Mouse (Mus musculus) mesoderm, embryonic 11.5 days (tissue): ENCODE measurements around the gene Gm20662.

Experiments
- DNase-seq: peaks from one replicate; pipeline ENCODE4 v3.0.0-alpha.2; 2012; ENCODE audit warnings: low read depth, low spot score

The Gm20662 gene

DNA sequence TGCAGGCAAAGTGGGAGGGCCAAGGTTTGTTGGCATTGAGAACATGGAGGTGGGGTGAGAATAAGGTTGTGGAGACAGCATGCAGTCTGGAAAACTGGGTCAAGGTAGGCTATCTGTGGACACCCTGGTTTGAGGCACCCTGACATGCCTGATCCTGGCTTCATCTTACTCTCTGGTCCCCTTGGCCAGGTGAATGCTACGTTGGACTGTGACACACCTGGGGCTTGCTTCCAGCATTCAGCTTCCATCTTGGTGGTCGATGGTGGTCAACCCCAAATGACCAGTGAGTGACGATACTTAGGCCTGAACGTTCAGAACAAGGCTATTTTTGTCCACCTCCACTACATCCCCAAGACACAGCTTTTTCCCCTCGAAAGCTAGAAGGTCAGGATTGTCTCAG is at the start of gene Gm20662:
TSS of gene Gm20662 (plus strand) at position 301 of the 400 bp plus-strand sequence.
- no peak for DNase-seq

DNA sequence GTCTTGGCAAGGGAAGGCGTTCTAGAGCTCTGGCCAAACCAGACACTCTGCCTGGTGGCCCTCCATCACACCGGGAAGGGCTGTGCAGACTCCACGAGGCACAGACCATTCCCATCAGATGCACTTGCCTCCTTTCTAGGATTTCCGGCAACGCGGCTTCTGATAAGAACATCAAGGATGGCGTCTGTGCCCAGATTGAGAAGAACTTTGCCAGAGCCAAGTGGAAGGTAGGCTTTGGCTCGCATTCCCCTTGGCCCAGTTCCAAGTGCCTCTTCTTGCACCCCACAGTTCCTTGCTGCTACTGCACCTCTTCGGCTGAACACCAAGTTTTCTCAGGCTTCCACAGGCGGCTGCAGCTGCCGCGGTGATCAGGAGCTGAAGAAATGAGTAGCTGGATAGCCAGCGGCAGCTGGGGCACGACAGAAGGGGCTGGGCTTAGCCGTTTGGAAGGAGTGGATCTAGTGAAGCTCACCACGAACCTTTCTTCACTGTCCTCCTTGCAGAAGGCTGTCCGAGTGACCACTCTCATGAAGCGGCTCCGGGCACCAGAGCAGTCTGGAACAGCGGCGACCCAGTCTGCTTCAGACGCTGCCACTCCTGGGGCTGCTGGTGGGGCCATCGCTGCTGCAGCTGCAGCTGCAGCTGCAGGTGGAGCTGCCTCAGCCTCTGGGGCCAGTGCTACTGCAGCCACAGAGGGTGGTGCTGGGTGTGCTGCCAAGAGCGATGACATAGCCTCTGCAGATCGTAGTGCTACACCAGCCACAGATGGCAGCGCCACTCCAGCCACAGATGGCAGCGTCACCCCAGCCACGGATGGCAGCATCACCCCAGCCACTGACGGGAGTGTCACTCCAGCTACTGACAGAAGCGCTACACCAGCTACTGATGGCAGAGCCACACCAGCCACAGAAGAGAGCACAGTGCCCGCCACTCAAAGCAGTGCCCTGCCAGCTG is 48.6 kb upstream of the Gm20662 start:
- DNase-seq, result no peak

DNA sequence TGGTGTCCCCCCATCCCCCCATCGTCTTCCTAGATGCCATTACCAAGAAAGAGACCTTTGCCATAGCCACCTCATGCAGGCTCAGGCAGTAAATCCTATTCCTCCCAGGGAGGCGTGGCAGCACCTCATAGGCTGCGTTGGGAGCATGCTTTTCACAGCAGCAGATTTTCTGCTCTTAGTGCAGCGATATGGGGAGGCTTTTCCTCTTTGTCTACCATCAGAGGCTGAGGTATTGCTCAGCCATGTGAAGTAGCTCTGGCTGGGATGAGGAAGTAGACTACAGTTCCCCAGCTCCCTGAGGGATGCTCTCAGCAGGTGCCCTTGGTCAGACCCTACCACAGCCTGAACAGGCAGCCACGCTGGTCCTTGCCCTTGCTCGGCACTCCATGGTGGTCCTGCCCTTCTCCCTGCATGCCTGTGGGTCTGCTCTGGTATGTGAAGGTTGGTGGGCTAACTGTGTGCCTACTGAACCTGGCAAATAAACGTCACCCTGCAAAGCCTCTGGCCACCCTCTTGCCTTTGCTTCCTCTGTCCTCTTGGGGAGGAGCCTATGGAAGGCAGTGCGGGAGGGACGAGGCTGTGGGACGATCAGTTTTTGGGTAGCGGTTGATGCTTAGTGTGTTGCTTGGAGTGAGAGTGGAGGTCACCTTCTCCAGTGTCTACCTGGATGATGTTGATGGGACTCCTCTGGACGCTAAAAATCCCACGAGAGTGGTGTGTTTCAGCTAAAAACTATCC is 46.8 kb upstream of the Gm20662 start:
- no peak for DNase-seq

DNA sequence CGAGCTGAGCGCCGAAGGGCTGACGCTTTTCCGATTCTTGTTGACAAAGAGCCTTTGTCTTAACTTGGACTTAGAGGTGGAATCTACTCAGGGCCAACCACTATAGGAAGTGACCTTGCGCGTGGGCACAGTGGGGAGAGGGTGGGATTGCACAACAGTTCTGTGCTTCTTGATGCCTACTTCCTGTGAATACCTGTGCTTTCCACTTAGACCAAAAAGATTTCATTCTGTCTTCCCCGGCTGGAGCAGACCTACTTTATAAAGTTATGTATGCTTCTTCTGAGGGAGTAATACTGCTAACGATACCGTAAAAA is 46.3 kb upstream of the Gm20662 start, which contains the start of gene Traip:
TSS of gene Traip (plus strand) at position 215 of the 314 bp plus-strand sequence.
- DNase-seq, result no peak

DNA sequence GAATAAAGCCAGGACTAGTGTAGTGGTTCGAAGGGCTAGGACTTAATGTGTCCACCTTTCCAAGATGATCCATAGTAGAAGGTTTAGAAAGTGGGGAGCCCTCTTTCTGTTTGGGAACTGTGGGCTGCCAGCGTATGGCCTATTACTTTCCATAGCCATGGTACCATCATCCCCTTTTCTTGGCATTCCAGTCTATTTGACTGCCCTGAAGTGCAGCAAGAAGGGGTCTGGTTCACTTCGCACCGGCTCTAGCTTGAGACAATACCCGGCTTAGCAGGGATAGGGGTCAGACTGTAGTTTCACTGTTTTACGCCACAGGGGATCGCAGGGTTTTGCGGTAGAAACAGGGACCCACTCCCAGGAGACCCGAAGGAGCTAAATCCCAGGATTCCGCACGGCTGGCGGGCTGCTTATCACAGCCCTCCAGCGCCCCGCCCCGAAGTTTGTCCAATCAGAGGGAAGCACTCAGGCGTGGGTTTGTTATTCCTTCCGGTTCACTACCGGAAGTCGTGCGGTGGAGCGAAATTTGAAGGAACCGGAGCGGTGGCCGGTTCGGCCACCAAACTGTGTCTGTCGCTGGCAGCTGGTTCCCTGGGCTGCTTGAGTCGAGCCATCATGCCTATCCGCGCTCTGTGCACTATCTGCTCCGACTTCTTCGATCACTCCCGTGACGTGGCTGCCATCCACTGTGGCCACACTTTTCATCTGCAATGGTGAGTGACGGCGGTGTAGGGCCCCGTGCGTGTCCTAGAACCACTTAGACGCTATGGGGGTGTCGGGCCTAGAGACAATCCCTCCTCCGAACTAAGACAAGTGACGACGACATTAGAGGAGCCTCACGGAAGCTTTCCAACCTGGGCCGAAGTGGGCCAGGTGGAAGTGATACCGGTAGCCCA is 45.4 kb upstream of the Gm20662 start:
- DNase-seq, result peak; percentile 93

DNA sequence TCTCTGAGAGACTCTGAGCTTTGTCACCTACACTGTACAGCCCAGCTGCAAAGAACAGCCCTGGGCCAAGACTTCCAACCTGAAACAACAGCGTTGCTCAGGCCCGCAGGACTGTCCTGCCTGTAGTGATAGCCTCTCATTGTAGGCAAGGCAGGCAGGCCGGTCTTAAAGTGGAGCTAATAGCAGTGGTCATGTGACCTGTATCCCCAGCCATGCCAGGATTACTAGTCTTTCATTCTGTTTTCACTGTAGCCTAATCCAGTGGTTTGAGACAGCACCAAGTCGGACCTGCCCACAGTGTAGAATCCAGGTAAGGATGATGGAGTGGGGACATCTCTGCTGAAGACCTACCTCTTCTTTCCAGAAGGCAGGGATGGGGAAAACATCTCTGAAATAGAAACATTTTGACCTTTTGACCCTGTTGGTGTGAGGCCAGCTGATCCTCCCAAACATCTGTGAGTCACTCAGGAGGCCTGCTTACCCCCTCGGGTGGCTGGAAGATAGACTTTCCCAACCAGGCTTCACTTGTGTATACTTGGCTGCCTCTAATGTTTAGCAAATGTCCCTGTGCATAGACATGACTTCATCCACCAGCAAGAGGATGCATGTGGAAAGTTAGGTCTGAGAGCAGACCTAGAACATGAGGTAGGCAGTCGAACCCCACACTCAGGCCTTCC is 40.4 kb upstream of the Gm20662 start:
- no peak for DNase-seq

DNA sequence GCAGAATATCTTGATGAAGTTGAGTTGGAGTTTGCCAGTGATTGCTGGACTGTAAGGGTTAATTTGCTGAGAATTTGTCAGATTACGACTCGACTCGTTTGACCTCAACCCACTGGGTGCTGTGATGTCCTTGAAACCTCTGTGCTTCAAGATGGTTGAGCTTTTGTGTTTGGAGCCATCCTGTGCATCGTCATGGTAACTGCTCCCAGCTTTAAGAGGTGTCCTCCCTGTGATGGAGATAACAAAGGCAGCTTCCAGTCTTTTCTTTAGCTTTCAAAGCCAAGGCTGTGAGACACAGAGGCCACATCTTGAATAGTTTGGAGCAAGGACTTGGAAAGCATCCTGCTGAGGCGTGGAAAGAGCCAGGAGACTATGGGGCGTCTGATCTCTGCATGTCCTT is 39.0 kb upstream of the Gm20662 start:
- DNase-seq, result no peak

DNA sequence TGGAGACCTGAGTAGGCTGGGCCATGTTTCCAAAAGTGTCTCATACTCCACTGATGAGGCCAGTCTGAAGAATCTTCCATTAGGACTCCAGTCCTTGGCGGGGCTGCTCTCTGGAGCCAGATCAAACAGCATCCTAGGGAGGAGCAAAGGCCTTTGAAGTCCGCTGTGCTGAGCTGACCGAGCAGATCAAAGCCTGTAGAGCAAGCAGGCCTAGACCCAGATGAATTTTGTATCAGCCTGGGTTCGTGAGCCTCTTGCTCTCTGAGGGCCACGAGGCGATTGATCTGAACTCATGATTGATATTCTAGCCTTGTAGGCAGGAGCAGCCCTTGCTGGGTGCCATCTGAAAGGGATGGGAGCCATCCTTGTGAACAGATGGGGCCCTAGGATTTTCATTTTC is 36.3 kb upstream of the Gm20662 start:
- DNase-seq, result no peak

DNA sequence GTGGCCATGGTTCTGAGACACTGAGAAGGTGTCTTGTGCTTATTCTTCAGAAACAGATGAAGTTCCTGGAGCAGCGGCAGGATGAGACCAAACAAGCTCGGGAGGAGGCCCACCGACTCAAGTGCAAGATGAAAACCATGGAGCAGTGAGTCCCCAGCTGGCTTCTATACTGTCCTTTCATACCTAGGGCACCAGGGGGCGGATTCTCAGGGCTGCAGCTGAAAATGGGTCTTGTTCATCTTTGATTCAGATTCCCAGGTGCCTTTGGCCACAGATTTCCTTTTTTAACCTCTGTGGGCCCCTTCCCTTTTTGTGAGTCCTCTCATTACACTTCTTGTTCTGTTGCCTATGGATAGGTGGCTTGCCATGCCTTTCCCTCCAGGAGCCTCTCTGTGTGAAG is 35.2 kb upstream of the Gm20662 start:
- no peak for DNase-seq

DNA sequence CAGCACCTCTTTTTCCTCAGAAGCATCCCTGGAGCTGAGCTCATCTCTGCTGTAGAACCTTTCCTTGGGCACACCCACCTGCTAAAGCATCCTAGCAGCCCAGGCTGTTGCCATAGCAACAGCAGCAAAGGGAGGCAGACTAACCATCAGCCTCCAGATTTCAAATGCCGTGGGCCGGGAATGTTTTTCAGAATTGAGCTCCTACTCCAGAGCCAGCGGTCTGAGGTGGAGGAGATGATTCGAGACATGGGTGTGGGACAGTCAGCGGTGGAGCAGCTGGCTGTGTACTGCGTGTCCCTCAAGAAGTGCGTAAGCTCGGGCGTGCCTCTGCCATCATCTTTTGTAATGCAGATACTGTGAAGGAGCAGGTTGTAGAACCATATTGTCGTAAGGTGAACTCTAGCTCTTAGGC is 34.8 kb upstream of the Gm20662 start:
- no peak for DNase-seq

DNA sequence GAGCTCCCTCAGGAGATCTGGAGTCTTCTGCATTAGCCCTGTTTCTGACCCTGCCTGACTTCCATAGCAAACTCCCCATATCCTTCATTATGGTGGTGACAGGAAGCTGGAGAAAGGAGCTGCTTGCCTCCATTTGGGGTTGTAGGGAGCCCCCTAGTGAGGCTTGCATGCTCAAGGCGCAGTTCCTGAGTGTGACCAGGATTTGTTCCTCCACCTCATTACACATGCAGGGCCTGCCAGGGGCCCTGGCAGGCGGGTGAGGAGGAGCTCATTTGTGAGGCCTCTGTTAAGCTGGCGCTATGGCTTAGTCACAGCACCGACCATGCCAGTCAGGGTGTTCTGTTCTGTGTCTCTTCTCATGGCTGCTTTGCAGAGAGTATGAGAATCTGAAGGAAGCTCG is 34.3 kb upstream of the Gm20662 start:
- no peak for DNase-seq

DNA sequence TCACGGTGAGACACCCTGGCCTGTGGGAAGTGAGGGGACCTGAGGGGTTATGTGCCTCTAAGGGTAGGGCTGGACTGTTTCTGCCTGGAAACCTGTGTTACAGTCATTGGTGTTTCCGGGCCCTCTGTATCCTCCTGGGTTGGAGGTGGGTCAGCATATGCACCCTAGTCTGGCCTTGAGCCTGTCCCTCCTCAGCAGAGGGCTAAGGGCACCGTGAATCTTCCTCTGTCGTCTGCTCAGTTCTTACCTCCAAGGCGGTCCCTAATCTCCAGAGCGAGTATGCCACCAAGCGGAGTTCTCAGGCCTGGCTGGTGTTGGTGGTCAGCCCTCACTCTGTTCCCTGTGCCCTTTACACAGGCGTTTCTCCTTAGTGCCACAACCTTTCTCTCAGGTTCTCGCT is 33.2 kb upstream of the Gm20662 start:
- no peak for DNase-seq

DNA sequence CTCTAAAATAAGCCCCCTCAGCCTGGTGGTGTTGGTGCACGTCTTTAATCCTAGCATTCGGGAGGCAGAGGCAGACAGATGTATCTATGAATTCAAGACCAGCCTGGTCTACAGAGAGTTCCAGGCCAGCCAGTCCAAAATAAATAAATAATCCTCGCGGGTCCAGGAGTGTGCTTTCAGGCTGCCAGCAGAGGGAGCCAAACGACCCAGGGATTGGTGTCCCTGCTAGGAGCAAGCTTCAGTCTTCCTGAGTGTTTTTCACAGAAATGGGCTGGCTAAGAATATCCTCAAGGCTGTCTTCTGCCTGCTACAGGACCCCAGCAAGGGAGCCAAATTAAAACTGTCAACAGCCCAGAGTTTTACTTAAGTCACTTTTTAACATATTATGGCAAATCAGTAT is 32.4 kb upstream of the Gm20662 start:
- peak; percentile 88 for DNase-seq

DNA sequence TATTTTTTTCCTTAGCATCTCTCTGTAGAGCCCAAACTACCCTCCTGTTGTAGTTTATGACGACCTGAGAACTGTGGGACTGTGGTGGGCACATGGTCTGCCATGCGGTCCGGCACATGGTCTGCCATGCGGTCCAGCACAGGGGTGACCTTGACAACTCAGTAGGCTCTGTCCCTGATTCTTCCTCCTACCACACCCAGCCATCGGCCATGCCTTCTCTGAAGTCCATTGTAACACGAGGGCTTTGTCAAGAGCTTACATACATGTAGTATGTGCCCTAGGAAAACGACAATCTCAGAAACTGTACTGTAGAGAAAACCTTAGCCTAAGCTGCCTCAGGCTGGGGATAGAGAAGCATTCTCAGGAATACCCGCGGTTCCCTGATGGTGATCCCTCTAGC is 31.5 kb upstream of the Gm20662 start:
- DNase-seq, result no peak

DNA sequence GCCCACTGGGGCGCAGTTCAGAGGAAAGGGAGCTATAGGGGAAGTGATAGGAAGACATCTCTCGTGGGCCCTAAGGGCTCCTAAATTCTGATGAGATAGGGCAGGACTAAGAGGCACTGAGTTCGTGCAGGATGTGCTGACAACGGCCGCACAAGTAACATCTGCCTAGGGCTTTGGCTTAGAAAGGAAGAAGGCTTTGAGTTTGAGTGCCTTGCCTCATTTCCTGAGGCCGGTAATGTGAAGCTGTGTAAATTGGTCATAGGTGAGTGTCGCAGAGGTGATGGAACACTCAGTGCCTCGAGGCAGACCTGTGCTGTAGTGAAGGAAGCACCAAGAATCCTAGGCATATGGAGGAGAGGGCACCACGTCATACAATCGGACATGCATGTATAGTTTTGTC is 29.5 kb upstream of the Gm20662 start:
- DNase-seq, result no peak

DNA sequence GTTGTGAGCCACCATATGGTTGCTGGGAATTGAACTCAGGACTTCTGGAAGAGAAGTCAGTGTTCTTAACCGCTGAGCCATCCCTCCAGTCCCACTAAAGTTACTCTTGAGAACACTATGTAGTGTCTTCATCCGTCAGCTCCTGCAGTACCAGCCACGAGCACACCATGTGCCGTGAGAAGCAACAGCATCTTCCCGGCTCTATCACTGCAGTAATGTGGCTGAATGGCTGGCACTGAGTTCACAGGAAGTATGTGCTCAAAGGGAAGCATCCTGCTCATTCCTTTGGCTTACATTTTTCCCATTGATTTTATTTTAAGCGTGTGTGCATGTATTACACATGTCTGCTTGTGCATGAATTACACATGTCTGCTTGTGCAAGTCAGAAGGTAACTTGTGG is 28.7 kb upstream of the Gm20662 start:
- DNase-seq, result no peak

DNA sequence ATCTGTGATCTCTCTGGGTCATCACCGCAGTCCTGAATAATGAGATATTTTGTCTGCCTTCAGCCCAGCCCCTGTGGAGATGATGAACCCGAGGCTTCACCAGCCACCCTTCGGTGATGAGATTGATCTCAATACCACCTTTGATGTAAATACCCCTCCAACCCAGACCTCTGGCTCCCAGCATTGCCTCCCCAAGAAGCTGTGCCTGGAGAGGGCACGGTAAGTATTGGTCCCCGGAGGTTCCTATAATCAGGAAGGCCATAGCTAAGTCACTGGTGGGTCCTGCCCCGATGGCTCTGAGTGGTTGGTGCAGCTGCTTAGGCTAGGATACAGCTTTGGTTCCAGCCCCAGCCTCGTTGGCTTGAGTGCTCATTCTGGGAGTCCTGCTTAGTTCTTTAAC is 27.6 kb upstream of the Gm20662 start:
- DNase-seq, result no peak

DNA sequence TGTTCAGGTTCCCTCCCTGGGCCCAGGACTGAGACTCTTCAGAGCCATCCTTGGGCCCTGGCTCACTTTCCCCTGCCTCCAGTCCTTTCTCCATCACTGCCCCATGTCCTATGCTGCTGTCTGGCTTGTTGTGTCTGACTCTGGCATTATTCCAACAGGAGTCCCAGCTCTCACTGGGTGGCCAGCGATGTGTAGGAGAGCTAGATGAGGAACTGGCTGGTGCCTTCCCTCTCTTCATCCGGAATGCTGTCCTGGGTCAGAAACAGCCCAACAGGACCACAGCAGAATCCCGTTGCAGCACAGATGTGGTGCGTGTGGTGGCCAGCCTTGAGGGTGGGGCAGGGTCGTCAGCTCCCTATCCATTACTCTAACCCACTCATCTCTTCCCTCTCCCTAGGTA is 25.8 kb upstream of the Gm20662 start:
- no peak for DNase-seq

DNA sequence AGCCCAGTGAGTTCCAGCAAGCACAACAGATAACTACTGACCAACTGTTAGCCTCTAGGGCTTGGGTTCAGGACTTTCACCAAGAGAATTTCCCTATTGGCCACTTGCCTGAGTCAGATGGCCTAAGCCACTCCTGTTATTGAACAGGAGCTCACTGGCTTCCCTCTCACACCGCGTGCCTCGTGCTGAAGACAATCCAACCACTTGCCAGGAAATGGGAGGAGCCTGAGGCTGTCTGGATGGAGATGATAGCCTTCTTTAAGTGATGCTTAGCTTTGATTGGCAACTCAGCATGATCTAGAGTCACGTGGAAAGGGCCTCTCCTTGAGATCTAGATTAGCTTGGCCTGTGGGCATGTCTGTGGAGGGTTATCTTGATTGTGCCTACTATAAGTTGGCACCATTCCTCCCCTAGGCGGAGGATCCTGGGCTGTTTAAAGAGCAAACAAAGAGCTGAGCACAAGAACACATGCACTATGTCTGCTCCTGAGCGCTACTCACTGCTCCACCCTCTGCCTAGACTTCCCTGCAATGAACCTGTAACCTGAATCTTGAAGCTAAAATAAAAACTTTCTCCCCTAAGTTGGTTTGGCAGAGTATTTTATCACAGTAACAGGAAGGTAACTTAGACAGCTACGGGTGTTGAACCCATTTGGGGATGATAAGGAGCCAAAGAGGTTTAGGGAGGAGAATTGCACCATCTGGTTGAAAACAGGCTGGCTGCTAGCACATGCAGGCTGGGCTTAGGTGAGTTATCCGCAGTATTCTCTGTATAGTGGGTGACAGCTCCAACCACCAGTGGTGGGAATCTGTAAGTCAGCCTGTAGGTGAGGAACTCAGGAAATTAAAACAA is 24.2 kb upstream of the Gm20662 start:
- no peak for DNase-seq

DNA sequence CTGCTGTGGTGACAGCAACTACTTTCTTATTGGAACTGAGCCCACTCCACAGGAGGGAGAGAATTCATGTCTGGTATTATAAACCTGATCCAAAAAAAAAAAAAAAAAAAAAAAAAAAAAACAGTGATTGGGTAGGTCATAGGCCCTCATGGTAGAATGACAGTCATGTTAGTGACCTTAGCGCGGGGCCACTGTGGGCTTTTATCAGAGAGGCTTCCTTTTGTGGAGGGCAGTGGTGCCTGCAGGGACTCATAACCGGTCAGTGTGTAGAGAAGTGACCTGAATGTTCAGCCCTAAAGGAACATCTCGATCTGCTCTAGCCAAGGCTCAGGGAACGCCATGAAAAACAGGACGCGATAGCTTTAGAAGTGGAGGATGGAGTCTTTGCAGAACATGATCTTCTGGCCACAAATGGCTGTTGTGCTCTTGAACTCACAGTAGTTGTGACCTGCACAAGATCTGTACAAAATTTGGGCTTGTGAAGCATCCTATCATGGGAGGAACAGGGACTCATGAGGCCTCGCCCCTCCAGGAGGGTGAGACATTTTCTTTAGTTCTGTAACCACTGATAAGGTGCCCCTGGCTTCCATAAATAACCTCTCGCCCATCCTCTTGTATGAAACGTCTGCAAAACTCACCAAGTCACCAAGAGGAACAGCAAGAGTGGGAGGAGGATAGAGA is 21.5 kb upstream of the Gm20662 start:
- DNase-seq, result no peak
